Mouse (Mus musculus): ENCODE measurements around the gene Lsp1. TPM values are rescaled to one million over a fixed set of nuclear protein-coding genes. Genes with fewer than 3 reads are reported as not detected.

Lsp1 gene
- total RNA-seq, 2 experiments from 2014 or later: 4.2 to 5.7 TPM

DNA sequence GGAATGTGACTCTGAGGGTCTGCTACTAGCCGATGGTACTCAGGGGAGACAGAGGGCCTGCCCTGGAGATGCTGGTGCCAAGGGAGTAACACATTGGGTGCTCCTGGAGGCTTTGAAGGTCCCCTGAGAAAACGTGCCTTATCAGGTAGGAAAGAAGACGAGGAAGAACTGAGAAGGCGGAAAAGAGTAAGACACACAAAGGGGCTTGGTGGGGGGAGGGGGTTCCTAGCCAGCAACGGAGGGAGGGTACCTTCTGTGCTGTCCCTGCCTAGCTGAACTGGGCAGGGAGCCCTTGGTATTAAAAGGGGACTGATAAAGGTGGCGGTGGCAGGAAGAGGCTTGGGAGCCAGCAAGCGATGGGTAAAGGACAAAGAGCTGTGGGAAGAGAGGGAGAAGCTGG, 15.0 kb downstream of the Lsp1 start:
- DNase-seq (ENCODE audit: low spot score in 2 of 2): no peak

DNA sequence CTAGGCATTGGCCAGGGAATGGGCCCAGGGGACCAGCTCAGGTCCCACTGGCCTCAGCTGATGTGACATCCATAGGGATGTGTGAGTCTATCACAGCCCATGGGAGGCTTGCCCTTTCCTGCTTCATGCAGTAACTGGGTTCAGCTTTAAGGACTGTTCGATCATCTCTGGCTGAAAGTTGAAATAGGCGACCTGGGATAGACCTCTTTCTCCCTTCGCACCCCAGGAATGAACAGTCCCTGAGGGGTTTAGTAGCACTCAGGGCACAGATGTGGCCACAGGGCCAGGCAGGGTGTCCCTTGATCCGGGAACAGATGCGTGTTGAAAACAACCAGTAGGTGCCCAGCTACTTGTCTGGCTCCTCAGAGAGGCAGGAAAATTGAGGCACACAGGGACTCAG, 15.7 kb downstream of the Lsp1 start:
- DNase-seq (ENCODE audit: low spot score in 2 of 2): no peak

- no peak for DNase-seq (ENCODE audit: low spot score in 2 of 2)
Measured at GRCm38 (mm10) chr7:142476795-142477452, 16.3 kb downstream of the Lsp1 start.

DNA sequence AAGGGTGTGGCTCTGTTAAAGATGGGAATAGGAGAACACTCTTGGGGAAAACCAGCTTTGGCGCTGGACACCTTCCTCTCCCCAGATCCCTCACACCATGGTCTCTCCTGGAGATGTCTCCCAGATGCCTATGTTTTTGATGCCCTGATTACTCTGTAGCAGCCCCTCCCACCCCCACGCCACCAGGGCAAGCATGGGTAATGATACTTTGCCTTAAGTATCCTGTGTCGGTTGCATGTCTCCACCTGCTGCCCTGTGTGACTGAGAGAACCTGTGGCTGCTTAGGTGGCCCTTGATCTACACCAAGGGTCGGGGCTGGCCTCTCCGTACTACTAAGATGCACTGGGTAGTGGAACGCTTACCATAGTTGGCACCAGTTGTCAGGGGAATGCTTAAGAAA, 17.4 kb downstream of the Lsp1 start:
- no peak for DNase-seq (ENCODE audit: low spot score in 2 of 2)

GRCm38 (mm10) chr7:142478574-142478973, 18.0 kb downstream of the Lsp1 start:
- DNase-seq (ENCODE audit: low spot score in 2 of 2): no peak

DNA sequence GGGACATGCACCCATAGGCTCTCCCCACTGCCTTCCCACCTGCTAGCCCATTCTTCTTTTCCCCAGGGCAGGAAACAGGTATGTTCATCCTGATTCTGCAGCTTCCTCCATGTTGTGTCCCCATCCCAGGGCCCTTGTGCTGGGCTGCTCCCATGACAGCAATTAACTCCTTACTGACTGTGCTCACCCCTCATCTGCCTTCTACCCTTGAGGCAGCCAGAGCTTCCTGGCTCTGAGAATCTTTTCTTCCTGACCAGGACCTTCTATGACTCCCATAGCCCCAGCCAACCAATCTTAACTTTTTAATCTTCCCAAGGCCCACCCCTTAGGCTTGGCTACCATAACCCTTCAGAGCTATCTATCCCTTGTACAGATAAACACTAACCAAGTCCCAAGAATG, 18.7 kb downstream of the Lsp1 start:
- DNase-seq (ENCODE audit: low spot score in 2 of 2): no peak

- no peak for DNase-seq (ENCODE audit: low spot score in 2 of 2)
Measured at GRCm38 (mm10) chr7:142479886-142480285, 19.3 kb downstream of the Lsp1 start.

DNA sequence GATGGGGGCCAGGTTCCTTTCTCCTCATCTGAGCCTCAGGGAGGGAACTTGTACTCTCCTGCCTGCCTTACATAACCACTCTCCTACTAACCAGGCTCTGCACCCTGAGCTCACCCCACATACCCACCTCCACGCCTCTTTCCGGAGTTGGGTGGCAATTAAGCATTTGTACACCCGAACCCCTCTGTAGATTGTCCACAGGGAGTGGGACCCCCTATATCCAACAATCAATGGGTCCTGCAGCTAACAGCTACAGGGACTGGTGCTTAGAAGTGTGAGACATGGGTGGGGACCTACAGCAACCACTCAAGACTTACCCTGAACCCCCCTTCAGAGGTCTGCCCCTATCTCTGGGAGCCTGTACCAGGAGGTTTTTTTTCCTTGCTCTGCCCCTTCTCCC, 20.1 kb downstream of the Lsp1 start:
- no peak for DNase-seq (ENCODE audit: low spot score in 2 of 2)

DNA sequence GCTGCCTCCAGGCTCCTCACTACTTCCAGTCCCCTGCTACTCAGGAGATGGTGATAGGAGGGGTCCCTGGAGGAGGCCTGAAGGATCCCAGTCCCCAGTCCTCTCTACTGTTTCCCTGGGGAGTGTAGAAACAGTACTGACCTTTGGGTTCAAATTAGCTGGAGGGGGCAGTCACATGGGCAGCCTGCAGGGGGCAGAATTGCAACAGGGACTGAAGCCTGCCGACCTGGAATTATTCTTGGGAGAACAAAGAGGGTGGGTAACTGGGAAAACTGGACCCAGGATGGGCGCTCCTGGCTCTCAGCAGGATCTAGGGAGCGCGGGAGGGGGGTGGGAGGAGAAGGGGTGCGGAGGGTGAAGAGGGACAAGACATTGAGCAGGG, 20.6 kb downstream of the Lsp1 start:
- DNase-seq (ENCODE audit: low spot score in 2 of 2): peak in 1 of 2 experiments; percentile 41

DNA sequence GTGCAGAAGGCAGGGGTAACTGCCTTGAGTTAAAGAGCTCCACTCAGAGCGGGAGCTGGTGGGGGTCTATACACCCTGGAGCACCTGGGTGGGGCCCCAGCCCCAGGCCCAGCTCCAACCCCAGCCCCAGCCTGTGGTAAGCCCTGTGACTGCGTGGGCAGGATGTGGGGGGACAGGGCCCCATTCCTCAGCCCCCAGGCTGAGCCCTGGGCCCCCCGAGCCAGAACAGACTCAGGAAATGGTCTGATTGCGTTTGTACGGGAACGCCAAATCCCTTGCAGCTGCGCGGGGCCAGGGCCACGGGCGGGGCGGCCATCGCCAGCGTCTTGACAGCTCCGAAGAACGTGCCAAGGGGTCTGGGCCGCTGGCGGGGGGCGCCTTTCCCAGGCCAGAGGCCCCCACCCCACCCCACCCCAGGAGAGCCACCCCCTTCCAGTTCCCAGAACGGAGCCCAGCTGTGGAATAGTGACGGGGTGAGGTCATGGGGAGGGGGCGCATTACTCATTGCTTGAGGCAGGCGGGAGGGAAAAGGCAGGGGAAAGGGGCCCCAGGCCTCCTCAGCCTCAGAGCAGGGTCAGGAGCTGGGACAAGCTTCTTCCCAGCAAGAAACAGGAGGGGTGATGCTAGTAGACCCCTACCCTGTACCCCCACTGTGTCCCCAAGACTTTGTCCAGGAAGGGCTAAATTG, 21.1 kb downstream of the Lsp1 start:
- no peak for DNase-seq (ENCODE audit: low spot score in 2 of 2)

DNA sequence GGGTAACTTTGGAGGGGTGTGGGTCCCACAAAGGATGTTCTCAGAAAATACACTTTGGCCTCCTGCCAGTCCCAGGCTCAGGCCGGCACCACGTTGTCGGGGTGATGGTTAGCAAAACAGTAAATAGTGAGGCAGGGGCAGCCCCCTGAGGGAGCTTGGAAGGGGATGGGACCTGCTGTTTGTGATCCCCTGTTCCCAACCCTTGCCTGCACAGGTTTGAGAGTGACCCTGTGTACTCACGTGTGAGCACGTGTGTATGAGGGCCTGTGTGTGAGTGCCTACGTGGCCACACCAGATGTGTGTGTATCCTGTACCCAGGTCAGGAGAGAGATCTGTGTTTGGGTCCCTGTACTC, 21.6 kb downstream of the Lsp1 start:
- no peak for DNase-seq (ENCODE audit: low spot score in 2 of 2)

GRCm38 (mm10) chr7:142483136-142483535, 22.5 kb downstream of the Lsp1 start:
- DNase-seq (ENCODE audit: low spot score in 2 of 2): no peak

- no peak for DNase-seq (ENCODE audit: low spot score in 2 of 2)
Measured at GRCm38 (mm10) chr7:142484780-142485179, 24.2 kb downstream of the Lsp1 start.

DNA sequence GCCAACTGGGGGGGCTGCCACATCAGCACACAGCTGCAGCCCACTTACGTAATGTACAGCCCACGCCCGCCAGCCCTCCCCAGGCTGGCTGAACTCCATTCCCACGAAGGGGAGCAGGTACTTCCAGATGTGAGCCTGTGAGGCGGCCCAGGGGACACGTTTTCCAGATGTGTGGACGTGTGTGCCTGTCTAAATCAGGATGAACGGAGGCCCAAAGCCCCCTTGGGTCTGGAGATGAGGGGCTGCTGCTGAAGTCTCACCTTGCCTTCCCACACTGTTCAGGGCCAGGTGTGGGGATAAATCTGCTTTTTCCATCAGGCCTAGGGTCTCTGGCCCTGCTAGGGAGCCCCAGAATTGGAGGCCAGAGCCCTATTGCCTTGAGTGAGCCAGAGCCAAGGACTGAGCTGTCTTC, 26.1 kb downstream of the Lsp1 start:
- no peak for DNase-seq (ENCODE audit: low spot score in 2 of 2)

DNA sequence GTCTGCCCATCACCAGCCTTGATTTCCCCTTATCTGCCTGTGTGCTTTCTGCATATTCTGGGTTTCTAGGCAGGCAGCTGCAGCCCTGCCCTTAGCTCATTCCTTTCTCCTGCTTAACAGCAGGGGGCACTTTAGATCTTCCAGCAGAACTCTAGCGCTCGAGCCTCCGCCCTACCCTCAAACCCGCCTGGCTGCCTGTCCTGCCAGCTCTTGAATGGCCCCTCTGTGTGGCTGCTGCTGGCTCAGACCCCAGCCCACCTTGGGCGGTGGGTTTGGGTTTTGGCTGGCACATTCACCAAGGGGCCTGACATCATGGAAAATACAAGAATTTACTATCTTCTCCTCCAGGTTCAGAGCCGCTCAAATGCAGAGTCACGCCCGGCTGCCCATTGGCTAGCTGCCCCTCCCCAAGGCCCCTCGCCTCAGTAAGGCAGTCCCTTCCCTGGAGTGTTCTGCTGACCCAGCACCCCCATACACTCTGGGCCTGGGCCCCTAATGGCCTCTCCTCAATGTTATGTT, 26.8 kb downstream of the Lsp1 start:
- DNase-seq (ENCODE audit: low spot score in 2 of 2): peak in 1 of 2 experiments; percentile 19

DNA sequence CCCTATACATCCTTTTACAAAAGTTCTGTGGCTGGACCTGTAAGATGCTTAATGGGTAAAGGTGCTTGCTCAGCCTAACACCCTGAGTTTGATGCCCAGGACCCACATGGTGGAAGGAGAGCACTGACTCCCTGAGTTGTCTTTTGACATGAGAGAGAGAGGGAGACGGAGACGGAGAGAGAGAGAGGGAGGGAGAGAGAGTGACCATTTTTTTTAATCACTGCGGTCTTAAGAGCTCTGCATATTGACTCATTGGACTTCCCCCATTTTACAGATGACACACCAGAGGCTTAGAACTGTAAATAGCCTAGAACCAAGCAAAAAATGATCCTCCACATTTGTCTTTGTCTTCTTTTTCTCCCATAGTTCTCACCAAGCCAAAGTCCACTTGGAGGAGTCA, 27.4 kb downstream of the Lsp1 start:
- no peak for DNase-seq (ENCODE audit: low spot score in 2 of 2)

DNA sequence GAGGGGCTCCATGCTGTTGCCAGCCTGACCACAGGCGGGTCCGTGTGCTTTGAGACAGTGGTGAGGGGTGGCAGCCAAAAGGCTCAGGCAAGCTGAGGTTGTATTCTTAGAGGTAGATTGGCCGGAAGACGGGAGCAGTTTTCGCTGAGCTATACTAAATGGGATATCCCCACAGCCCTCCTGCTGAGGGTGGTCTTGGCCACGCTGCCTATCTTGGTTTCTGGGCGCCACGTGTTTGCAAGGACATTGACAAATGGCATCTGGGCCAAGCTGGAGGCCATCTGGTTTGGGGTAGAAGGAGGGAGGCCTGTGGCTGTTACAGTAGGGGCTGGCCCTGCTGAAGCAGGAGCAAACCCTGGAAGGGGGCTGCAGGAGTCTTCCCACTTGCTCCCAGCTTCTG, 32.9 kb downstream of the Lsp1 start:
- no peak for DNase-seq (ENCODE audit: low spot score in 2 of 2)

DNA sequence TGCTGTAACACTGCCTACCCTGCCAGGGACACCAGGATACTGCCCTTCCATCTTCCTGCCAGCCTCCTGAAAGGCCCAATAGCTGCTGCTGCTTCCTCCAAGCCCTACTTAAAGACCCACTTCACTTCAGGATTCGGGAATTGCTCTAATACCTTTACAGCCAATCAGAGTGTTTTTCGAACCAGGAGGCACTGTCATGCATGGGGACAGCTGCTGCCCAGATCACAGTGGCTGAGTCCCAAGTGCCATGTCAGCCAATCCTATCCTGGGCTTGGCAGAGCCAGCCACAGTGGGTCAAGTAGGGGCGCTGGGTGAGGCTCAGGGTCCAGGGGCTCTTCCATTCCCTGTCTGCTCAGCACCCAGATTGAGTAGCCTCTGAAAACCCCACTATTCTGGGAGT, 35.5 kb downstream of the Lsp1 start:
- no peak for DNase-seq (ENCODE audit: low spot score in 2 of 2)

DNA sequence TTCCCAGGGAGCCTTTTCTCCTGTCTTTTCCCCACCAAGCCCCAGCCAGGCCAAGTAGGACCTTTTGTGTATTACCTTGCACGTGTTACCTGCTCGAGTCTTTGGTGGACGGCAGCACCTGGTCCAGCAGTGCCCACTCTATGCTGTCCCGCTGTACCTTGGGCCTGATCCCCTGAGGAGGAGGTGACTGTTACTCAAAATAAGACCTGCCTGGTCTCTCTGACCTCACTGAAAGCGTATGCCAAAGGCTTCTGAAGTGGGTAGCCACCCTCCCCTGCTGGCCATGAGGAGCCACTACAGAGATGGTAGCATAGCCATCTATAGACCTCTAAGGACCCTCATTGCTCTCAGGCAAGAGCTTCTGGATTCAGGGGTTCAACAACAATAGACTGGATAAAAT, 36.2 kb downstream of the Lsp1 start:
- no peak for DNase-seq (ENCODE audit: low spot score in 2 of 2)

DNA sequence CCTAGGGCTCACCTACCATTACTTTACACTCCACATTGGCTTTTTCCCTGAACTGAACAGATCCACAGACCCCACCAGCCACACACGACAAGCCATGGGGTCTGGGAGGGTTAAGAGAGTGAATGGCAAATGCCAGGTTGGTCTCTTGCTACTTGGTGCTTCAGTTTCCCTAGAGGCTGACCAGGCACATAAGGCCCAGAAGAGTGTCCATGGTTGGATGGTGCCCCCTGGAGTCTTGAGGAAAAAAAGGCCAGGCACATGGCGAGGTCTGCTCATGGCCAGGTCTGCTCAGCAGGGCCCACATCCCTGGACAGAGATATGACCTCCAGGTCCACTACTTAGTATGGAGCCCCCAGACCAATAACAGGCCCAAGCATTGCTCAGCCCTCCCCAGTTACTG, 37.2 kb downstream of the Lsp1 start:
- peak in 1 of 2 experiments; percentile 20 for DNase-seq (ENCODE audit: low spot score in 2 of 2)

DNA sequence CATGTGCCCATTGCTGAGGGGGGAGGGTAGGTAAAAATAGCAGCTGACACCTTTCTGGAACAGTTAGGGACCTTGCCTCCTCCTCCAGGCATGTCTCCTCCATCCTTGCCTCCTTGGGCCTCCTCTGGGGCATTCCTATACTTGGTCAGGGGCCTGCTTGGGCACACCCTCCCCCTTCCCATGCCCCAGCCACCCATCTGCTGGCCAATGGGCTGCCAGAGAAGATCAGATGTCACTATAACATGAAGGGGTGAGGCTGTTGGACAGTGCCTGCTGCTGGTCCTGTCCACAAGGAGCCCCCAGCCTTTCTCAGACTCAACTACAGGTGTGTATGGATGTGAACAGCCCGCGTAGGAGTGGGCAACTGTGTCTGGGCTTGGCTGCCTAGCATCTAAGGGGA, 38.0 kb downstream of the Lsp1 start, which contains the start of gene Tnnt3:
Gene Tnnt3 (plus strand): TSS at position 262 of the 400 bp plus-strand sequence.
- DNase-seq (ENCODE audit: low spot score in 2 of 2): no peak

- no peak for DNase-seq (ENCODE audit: low spot score in 2 of 2)
Measured at GRCm38 (mm10) chr7:142499010-142499721, 38.6 kb downstream of the Lsp1 start.
